Mouse (Mus musculus): Measurements from ENCODE around the gene Ankrd23.

DNA sequence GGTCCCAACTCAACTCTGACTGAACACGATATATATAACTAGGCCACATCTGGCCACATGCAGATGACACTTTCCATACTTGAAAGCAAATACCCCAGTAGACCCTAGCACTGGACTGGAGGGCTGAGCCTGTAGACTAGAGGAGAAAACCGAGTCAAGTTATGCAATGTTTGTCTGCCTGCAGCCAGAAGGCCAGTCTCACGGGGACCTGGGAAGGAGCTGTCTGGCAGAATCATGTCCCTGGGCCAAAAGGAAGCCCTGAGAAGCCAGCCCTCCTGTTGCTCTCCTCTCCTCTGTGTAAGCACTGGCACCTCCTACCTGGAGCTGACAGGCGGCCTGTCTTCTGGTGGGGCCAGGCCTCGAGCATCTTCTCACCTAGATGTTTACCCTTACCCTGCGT lies 38.7 kb upstream of the Ankrd23 start:
- no peak for TF ChIP-seq CTCF (IDR thresholded peaks at IDR 0.05; ENCODE audit: low read depth)
- no peak for TF ChIP-seq EP300 (IDR thresholded peaks at IDR 0.05; ENCODE audit: low read depth)

All from liver, postnatal 0 days (tissue).